8 mouse cellular contexts compared by ENCODE assay signal in the genomic region with DNA sequence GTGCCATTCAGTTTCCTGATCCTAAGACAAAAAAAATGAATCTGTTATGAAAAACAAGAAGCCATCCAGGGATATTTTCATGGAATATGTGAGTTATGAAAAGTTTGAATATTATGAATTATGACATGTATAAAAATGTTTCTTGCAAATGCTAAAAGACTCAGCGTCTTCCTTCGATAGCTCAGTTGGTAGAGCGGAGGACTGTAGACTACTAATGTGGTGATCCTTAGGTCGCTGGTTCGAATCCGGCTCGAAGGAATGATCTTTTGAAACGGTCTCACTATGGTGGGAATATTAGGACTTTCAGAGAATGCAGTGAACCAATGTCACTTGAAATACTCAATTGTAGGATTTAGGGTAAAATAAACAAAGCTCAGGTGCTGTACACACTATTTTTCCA. TPM values are rescaled to one million over a fixed set of nuclear protein-coding genes. Genes with fewer than 3 reads are reported as not detected.
A peak's percentile ranks its signal among the peaks of the same experiment; 100 is the strongest.
DNase-seq lines count a peak whose midpoint lies in the region; ATAC-seq and TF ChIP-seq lines count a peak whose summit lies in the region.
"Had no signal": no experiment of that assay in that cellular context is flagged by ENCODE, and none has a peak within 500 bp of the region (broad histone marks: within the 10 kb centered on the region; RNA-seq: fewer than 3 reads in every experiment).

No protein-coding gene starts in this region.

- H3K27me3 ChIP-seq in kidney, adult 2 months (replicated peaks; ENCODE audit: control insufficient read depth, insufficient read depth, low read length) = no peaks in the 10 kb centered on the region
- H3K27me3 ChIP-seq in limb, embryonic 13.5 days = no peaks in the 10 kb centered on the region
- H3K27me3 ChIP-seq in intestine, postnatal 0 days (replicated peaks; ENCODE audit: control insufficient read depth, insufficient read depth, low read length) = no peaks in the 10 kb centered on the region

- no peak for TF ChIP-seq POLR2A in kidney, adult 2 months (IDR thresholded peaks at IDR 0.05; ENCODE audit: low read depth, low read length)

- in situ Hi-C loops in ES-E14 (cut with MboI; ENCODE audit: low sequenced_read_pairs in 2 of 2, unreplicated experiment in 2 of 2) = loop anchor here (5.0 to 25.0 kb wide), 2 partner anchors 91 to 1514 kb away; no protein-coding TSS in a partner anchor

- no peak overlapping the region for H3K27ac ChIP-seq in kidney, adult 2 months (ENCODE audit: insufficient read depth, low read depth, low read length)
- no peak overlapping the region for H3K27ac ChIP-seq in ES-E14 (ENCODE audit: insufficient read depth, low read depth, low read length, poor library complexity, severe bottlenecking)
- H3K27ac ChIP-seq in limb, embryonic 13.5 days = no peak overlapping the region
- H3K27ac ChIP-seq in intestine, postnatal 0 days (ENCODE audit: low read depth, low read length) = no peak overlapping the region
- H3K27ac ChIP-seq: layer of hippocampus, adult 2 months had no signal

- H3K36me3 ChIP-seq in kidney, adult 2 months (ENCODE audit: control insufficient read depth, insufficient read depth, low read length) = no peaks in the 10 kb centered on the region; the same call in 1 of the 2 replicates
- H3K36me3 ChIP-seq in ES-E14 (ENCODE audit: control insufficient read depth, insufficient read depth, low read length, poor library complexity, severe bottlenecking) = peaks cover 12% of the 10 kb centered on the region
- H3K36me3 ChIP-seq in limb, embryonic 13.5 days = peaks cover 12% of the 10 kb centered on the region
- H3K36me3 ChIP-seq in intestine, postnatal 0 days (ENCODE audit: control insufficient read depth, insufficient read depth) = peaks cover 12% of the 10 kb centered on the region

- no peak overlapping the region for H3K9ac ChIP-seq in ES-E14 (ENCODE audit: insufficient read depth, low read depth, low read length, poor library complexity, severe bottlenecking)
- H3K9ac ChIP-seq in limb, embryonic 13.5 days = no peak overlapping the region
- H3K9ac ChIP-seq in intestine, postnatal 0 days (ENCODE audit: low read depth, low read length) = no peak overlapping the region

- no peak overlapping the region for H3K4me3 ChIP-seq in kidney, adult 2 months (ENCODE audit: insufficient read depth, low read depth, low read length)
- peak overlapping the region in 1 of 2 experiments; percentile 15; a peak in 1 of 4 replicates for H3K4me3 ChIP-seq in ES-E14 (ENCODE audit: insufficient read depth in 1 of 2, low read depth in 1 of 2, low read length in 2 of 2, poor library complexity in 1 of 2, severe bottlenecking in 1 of 2)
- no peak overlapping the region for H3K4me3 ChIP-seq in limb, embryonic 13.5 days
- H3K4me3 ChIP-seq in intestine, postnatal 0 days (ENCODE audit: low read depth, low read length) = no peak overlapping the region
- H3K4me3 ChIP-seq: layer of hippocampus, adult 2 months had no signal

- H3K4me1 ChIP-seq in kidney, adult 2 months (ENCODE audit: control insufficient read depth, insufficient read depth, low read length) = peaks cover 3% of the 10 kb centered on the region; the same call in 1 of the 2 replicates
- peaks cover 0 to 11% of the 10 kb centered on the region in 2 experiments; a peak in 1 of 4 replicates for H3K4me1 ChIP-seq in ES-E14 (ENCODE audit: control insufficient read depth in 2 of 2, insufficient read depth in 2 of 2, low read length in 2 of 2, poor library complexity in 1 of 2)
- peaks cover 16% of the 10 kb centered on the region for H3K4me1 ChIP-seq in limb, embryonic 13.5 days
- no peaks in the 10 kb centered on the region for H3K4me1 ChIP-seq in intestine, postnatal 0 days (replicated peaks; ENCODE audit: control insufficient read depth, insufficient read depth, low read length)

- no peaks in the 10 kb centered on the region for H3K9me3 ChIP-seq in ES-E14 (ENCODE audit: control insufficient read depth, insufficient read depth, low read depth, low read length)
- H3K9me3 ChIP-seq in limb, embryonic 13.5 days = no peaks in the 10 kb centered on the region
- no peaks in the 10 kb centered on the region for H3K9me3 ChIP-seq in intestine, postnatal 0 days (ENCODE audit: control insufficient read depth)

- no peak for TF ChIP-seq CTCF in kidney, adult 2 months (conservative IDR thresholded peaks at IDR 0.05; ENCODE audit: insufficient read depth, insufficient read length, low read depth, low read length)
- no peak for TF ChIP-seq CTCF in intestine, postnatal 0 days (IDR thresholded peaks at IDR 0.05; ENCODE audit: low read depth)

- WGBS in kidney, adult 2 months = 43% methylated on average over 8 of the region's 8 CpGs
- 11% methylated on average over 8 of the region's 8 CpGs for WGBS in limb, embryonic 13.5 days
- 27% methylated on average over 8 of the region's 8 CpGs for WGBS in intestine, postnatal 0 days

- DNase-seq in kidney, adult 2 months = peak; percentile 52
- no peak for DNase-seq in kidney, postnatal 14 days
- DNase-seq in ES-E14 (ENCODE audit: low read depth, low spot score) = no peak
- peak; percentile 92 for DNase-seq in R1 (ENCODE audit: low read depth, low spot score)
- DNase-seq in thymus, postnatal 25 days = no peak

- no peak for ATAC-seq in limb, embryonic 13.5 days (ENCODE audit: low FRiP score, low read depth)
- ATAC-seq in intestine, postnatal 0 days = no peak

- 0 out of 2 replicates have a peak overlapping the region, but pooled peaks have one; percentile 76 for H3K4me2 ChIP-seq in limb, embryonic 13.5 days (replicated peaks)
- no peak overlapping the region for H3K4me2 ChIP-seq in intestine, postnatal 0 days (replicated peaks; ENCODE audit: low read depth)

TF ChIP-seq in ES-E14, 5 proteins besides CTCF, POLR2A, EP300 and RAD21:
- TF ChIP-seq ZC3H11A (IDR thresholded peaks at IDR 0.05; ENCODE audit: borderline replicate concordance, low read depth, low read length) (no peak), MAFK (IDR thresholded peaks at IDR 0.05; ENCODE audit: insufficient read depth, low read depth, low read length) (peak; percentile 59; the same call in 1 of the 2 replicates)

RNA-seq across cellular contexts. Expression of a gene that starts 2.7 kb away (rescaled TPM):
- 3.3 and 3.9 TPM in 2 replicates for polyA plus RNA-seq in kidney, adult 2 months (2012; rRNA removed)
- 10.5 and 15.5 TPM in 2 replicates for total RNA-seq in ES-E14 (2012; rRNA removed)
- 13.4 and 14.8 TPM in 2 replicates for polyA plus RNA-seq in limb, embryonic 13.5 days (2015; fragmentation: Nextera tagmentation; extraction: Ambion mirVana)
- 5.1 and 5.6 TPM in 2 replicates for polyA plus RNA-seq in intestine, postnatal 0 days (2015; fragmentation: Nextera tagmentation; extraction: Ambion mirVana)

RNA-seq across cellular contexts. Expression of a gene that starts 39.4 kb away (rescaled TPM):
- polyA plus RNA-seq in kidney, adult 2 months (2012; rRNA removed) = not detected in 2 replicates
- total RNA-seq in ES-E14 (2012; rRNA removed) = 0.11 and 0.62 TPM in 2 replicates
- polyA plus RNA-seq in limb, embryonic 13.5 days (2015; fragmentation: Nextera tagmentation; extraction: Ambion mirVana) = 0.19 and 0.45 TPM in 2 replicates
- polyA plus RNA-seq in intestine, postnatal 0 days (2015; fragmentation: Nextera tagmentation; extraction: Ambion mirVana) = not detected in 2 replicates
- total RNA-seq: layer of hippocampus, adult 2 months had no signal

RNA-seq across cellular contexts. Expression of a gene that starts 57.3 kb away (rescaled TPM):
- polyA plus RNA-seq in kidney, adult 2 months (2012; rRNA removed) = 1.1 and 1.9 TPM in 2 replicates
- total RNA-seq in ES-E14 (2012; rRNA removed) = 15.8 and 15.9 TPM in 2 replicates
- polyA plus RNA-seq in limb, embryonic 13.5 days (2015; fragmentation: Nextera tagmentation; extraction: Ambion mirVana) = 65.0 and 70.3 TPM in 2 replicates
- 15.6 and 17.2 TPM in 2 replicates for polyA plus RNA-seq in intestine, postnatal 0 days (2015; fragmentation: Nextera tagmentation; extraction: Ambion mirVana)

Comparison
In these comparisons a context has a peak if more than half of its experiments do, and no peak if none do; other contexts are left out.
1. DNase-seq: peak in kidney, adult 2 months (single experiment) and R1 (single experiment); none in kidney, postnatal 14 days (single experiment), ES-E14 (single experiment) and thymus, postnatal 25 days (single experiment).